11 mouse cellular contexts compared by ENCODE assay signal in the genomic region with DNA sequence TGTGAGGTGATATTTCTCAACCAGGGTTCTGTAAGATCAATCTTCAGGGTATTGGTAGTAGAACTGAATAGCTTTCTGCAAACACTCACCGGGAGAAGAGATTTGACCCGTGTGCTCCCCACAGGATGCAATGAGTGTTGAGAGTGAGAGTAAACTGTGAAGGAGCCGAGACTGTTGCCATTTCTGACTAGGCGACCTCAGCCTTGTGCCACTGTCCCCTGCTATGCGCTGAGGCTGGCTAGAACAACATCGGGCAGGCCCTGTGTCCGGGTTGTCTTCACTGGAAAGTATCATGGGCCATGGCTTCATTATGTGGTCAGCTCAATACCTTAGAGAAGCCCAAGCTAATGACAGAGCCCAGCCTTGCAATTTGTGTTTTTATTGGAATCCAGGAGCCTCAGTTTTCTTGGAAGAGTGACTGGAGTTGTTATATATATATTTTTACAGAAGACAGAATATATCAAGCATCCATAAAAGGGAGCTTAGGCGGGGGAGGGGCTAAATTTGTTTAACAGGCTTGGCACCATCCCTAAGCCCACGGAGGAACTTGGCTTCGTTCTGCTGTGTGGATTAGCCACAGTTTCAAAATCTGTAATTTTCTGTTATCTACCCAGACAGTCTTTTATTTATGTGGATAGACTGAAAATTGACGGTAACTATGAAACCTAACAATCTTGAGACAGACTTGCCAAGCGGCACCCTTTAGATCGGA. TPM values are rescaled to one million over a fixed set of nuclear protein-coding genes. Genes with fewer than 3 reads are reported as not detected.
DNase-seq lines count a peak whose midpoint lies in the region; ATAC-seq and TF ChIP-seq lines count a peak whose summit lies in the region.
"Had no signal": no experiment of that assay in that cellular context is flagged by ENCODE, and none has a peak within 500 bp of the region (broad histone marks: within the 10 kb centered on the region; RNA-seq: fewer than 3 reads in every experiment).

No protein-coding gene starts in this region.

- no peaks in the 10 kb centered on the region for H3K27me3 ChIP-seq in embryonic facial prominence, embryonic 13.5 days
- peaks cover 6% of the 10 kb centered on the region; the same call in 1 of the 2 replicates for H3K27me3 ChIP-seq in embryonic facial prominence, embryonic 10.5 days (replicated peaks; ENCODE audit: low read depth, poor library complexity, severe bottlenecking)
- no peaks in the 10 kb centered on the region for H3K27me3 ChIP-seq in intestine, embryonic 14.5 days (replicated peaks; ENCODE audit: control insufficient read depth, insufficient read depth, low read length)
- H3K27me3 ChIP-seq in intestine, postnatal 0 days (replicated peaks; ENCODE audit: control insufficient read depth, insufficient read depth, low read length) = no peaks in the 10 kb centered on the region
- peaks cover 21% of the 10 kb centered on the region for H3K27me3 ChIP-seq in liver, embryonic 12.5 days (replicated peaks)
- H3K27me3 ChIP-seq: midbrain, embryonic 12.5 days had no signal

- no peak for TF ChIP-seq CTCF in intestine, postnatal 0 days (IDR thresholded peaks at IDR 0.05; ENCODE audit: low read depth)

- ATAC-seq in embryonic facial prominence, embryonic 13.5 days (ENCODE audit: insufficient number of reproducible peaks, insufficient read depth, low FRiP score, low TSS enrichment, low read depth) = no peak
- no peak for ATAC-seq in intestine, embryonic 14.5 days (replicated peaks; ENCODE audit: low FRiP score, low TSS enrichment, low read depth)
- no peak for ATAC-seq in intestine, postnatal 0 days
- no peak for ATAC-seq in liver, embryonic 12.5 days

- H3K4me2 ChIP-seq in embryonic facial prominence, embryonic 13.5 days = peak overlapping the region; percentile 27; the same call in 1 of the 2 replicates
- H3K4me2 ChIP-seq in intestine, embryonic 14.5 days (ENCODE audit: low read length) = 0 out of 2 replicates have a peak overlapping the region, but pooled peaks have one; percentile 15
- no peak overlapping the region for H3K4me2 ChIP-seq in intestine, postnatal 0 days (replicated peaks; ENCODE audit: low read depth)
- H3K4me2 ChIP-seq in liver, embryonic 12.5 days = peak overlapping the region; percentile 37
- H3K4me2 ChIP-seq: midbrain, embryonic 12.5 days had no signal

- peaks cover 16% of the 10 kb centered on the region for H3K4me1 ChIP-seq in embryonic facial prominence, embryonic 13.5 days
- peaks cover 7% of the 10 kb centered on the region for H3K4me1 ChIP-seq in embryonic facial prominence, embryonic 10.5 days
- H3K4me1 ChIP-seq in intestine, embryonic 14.5 days (replicated peaks; ENCODE audit: control insufficient read depth, insufficient read depth, low read length) = peaks cover 8% of the 10 kb centered on the region; the same call in 1 of the 2 replicates
- H3K4me1 ChIP-seq in intestine, postnatal 0 days (replicated peaks; ENCODE audit: control insufficient read depth, insufficient read depth, low read length) = 0 out of 2 replicates have a peak, but pooled peaks cover 7% of the 10 kb centered on the region
- peaks cover 46% of the 10 kb centered on the region for H3K4me1 ChIP-seq in liver, embryonic 12.5 days

- H3K27ac ChIP-seq in embryonic facial prominence, embryonic 13.5 days = no peak overlapping the region
- no peak overlapping the region for H3K27ac ChIP-seq in embryonic facial prominence, embryonic 10.5 days (replicated peaks)
- H3K27ac ChIP-seq in intestine, embryonic 14.5 days (ENCODE audit: low read depth) = no peak overlapping the region
- no peak overlapping the region for H3K27ac ChIP-seq in intestine, postnatal 0 days (ENCODE audit: low read depth, low read length)
- 0 out of 2 replicates have a peak overlapping the region, but pooled peaks have one; percentile 8 for H3K27ac ChIP-seq in liver, embryonic 12.5 days
- H3K27ac ChIP-seq: midbrain, embryonic 12.5 days had no signal

- no peaks in the 10 kb centered on the region for H3K9me3 ChIP-seq in embryonic facial prominence, embryonic 13.5 days
- no peaks in the 10 kb centered on the region for H3K9me3 ChIP-seq in embryonic facial prominence, embryonic 10.5 days
- H3K9me3 ChIP-seq in intestine, embryonic 14.5 days (ENCODE audit: control insufficient read depth, low read length) = no peaks in the 10 kb centered on the region
- H3K9me3 ChIP-seq in intestine, postnatal 0 days (ENCODE audit: control insufficient read depth) = no peaks in the 10 kb centered on the region
- H3K9me3 ChIP-seq in liver, embryonic 12.5 days (replicated peaks) = no peaks in the 10 kb centered on the region
- H3K9me3 ChIP-seq: midbrain, embryonic 12.5 days had no signal

- 41% methylated on average over 13 of the region's 13 CpGs for WGBS in embryonic facial prominence, embryonic 13.5 days
- WGBS in embryonic facial prominence, embryonic 10.5 days = 50% methylated on average over 13 of the region's 13 CpGs
- WGBS in intestine, embryonic 14.5 days = 34% methylated on average over 13 of the region's 13 CpGs
- WGBS in intestine, postnatal 0 days = 45% methylated on average over 13 of the region's 13 CpGs
- 30% methylated on average over 13 of the region's 13 CpGs for WGBS in liver, embryonic 12.5 days (ENCODE audit: insufficient replicate concordance)

- H3K36me3 ChIP-seq in embryonic facial prominence, embryonic 13.5 days = no peaks in the 10 kb centered on the region
- no peaks in the 10 kb centered on the region for H3K36me3 ChIP-seq in embryonic facial prominence, embryonic 10.5 days (replicated peaks)
- no peaks in the 10 kb centered on the region for H3K36me3 ChIP-seq in intestine, embryonic 14.5 days (ENCODE audit: control insufficient read depth, insufficient read depth, low read length)
- no peaks in the 10 kb centered on the region for H3K36me3 ChIP-seq in intestine, postnatal 0 days (ENCODE audit: control insufficient read depth, insufficient read depth)
- no peaks in the 10 kb centered on the region for H3K36me3 ChIP-seq in liver, embryonic 12.5 days
- H3K36me3 ChIP-seq: midbrain, embryonic 12.5 days had no signal

- no peak overlapping the region for H3K4me3 ChIP-seq in embryonic facial prominence, embryonic 13.5 days
- no peak overlapping the region for H3K4me3 ChIP-seq in embryonic facial prominence, embryonic 10.5 days
- H3K4me3 ChIP-seq in intestine, embryonic 14.5 days (ENCODE audit: low read depth, low read length) = no peak overlapping the region
- no peak overlapping the region for H3K4me3 ChIP-seq in intestine, postnatal 0 days (ENCODE audit: low read depth, low read length)
- no peak overlapping the region for H3K4me3 ChIP-seq in liver, embryonic 12.5 days
- H3K4me3 ChIP-seq: midbrain, embryonic 12.5 days had no signal

- no peak overlapping the region for H3K9ac ChIP-seq in embryonic facial prominence, embryonic 13.5 days
- no peak overlapping the region for H3K9ac ChIP-seq in intestine, embryonic 14.5 days (ENCODE audit: low read length)
- H3K9ac ChIP-seq in intestine, postnatal 0 days (ENCODE audit: low read depth, low read length) = no peak overlapping the region
- H3K9ac ChIP-seq in liver, embryonic 12.5 days = no peak overlapping the region; the same call in 1 of the 2 replicates
- H3K9ac ChIP-seq: midbrain, embryonic 12.5 days had no signal

- no peak for DNase-seq in embryonic facial prominence, embryonic 10.5 days (ENCODE audit: low spot score)
- DNase-seq in intestine, embryonic 14.5 days (ENCODE audit: low spot score) = no peak
- DNase-seq in A20 (ENCODE audit: low read depth, low spot score) = peak; percentile 79
- no peak for DNase-seq in cerebellum, adult 8-10 months
- DNase-seq in adrenal gland, adult 18-20 months (ENCODE audit: low spot score in 2 of 2) = no peak
- DNase-seq: cerebellum, adult 11-12 months; layer of hippocampus, postnatal 36 days had no signal

RNA-seq across cellular contexts. Expression of gene Bmp2k, which starts 18.0 kb away (rescaled TPM):
- polyA plus RNA-seq in embryonic facial prominence, embryonic 13.5 days (2015; fragmentation: Nextera tagmentation; extraction: Ambion mirVana) = 9.4 and 10.3 TPM in 2 replicates
- 8.0 and 8.1 TPM in 2 replicates for polyA plus RNA-seq in embryonic facial prominence, embryonic 10.5 days (2016; fragmentation: Nextera tagmentation; extraction: Ambion mirVana)
- polyA plus RNA-seq in intestine, embryonic 14.5 days (2014; fragmentation: Nextera tagmentation; extraction: Ambion mirVana) = 14.7 and 15.7 TPM in 2 replicates
- polyA plus RNA-seq in intestine, postnatal 0 days (2015; fragmentation: Nextera tagmentation; extraction: Ambion mirVana) = 21.2 and 23.8 TPM in 2 replicates
- polyA plus RNA-seq in liver, embryonic 12.5 days (2016; fragmentation: Nextera tagmentation; extraction: Ambion mirVana) = 57.2 and 59.8 TPM in 2 replicates
- 10 to 100 TPM; 27.2 to 32.6 TPM for total RNA-seq in adrenal gland, adult 18-20 months (2021)
